Mouse (Mus musculus): ENCODE data around the gene Exoc1. TPM values are rescaled to one million over a fixed set of nuclear protein-coding genes. Genes with fewer than 3 reads are reported as not detected.

Gene Exoc1
- 92.8 and 114 TPM in 2 replicates for polyA plus RNA-seq (2012; rRNA removed)

GRCm38 (mm10) chr5:76529040-76529703 is at the start of gene Exoc1:
TSS of gene Exoc1 (plus strand) at chr5:76529311.
- peak; percentile 92 to 97 for DNase-seq (ENCODE audit: extremely low spot score in 1 of 2, low spot score in 1 of 2)

DNA sequence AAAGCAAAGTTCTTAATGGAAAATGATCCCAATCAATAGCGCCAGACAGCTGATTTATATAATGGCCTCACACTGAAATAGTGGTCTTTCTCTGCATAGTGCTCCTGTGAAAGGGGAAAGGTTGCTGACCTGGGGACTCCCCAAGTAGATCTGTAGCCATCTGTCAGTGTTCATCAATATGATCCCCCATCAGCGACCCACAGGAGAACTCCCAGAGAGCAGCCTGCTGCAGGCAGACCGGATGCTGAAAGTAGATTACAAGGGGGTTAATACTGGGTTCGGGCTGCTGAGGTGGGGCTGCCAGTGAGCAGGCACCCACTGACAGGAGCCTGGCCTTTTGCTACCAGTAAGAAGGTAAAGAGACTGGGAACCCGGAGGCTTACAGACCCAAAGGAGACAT is 45.3 kb upstream of the Exoc1 start, which contains the start of gene Gm7271:
TSS of gene Gm7271 (plus strand) at position 230 of the 400 bp plus-strand sequence.
- no peak for DNase-seq (ENCODE audit: extremely low spot score in 1 of 2, low spot score in 1 of 2)

GRCm38 (mm10) chr5:76495126-76495525 is 34.0 kb upstream of the Exoc1 start:
- DNase-seq (ENCODE audit: extremely low spot score in 1 of 2, low spot score in 1 of 2): no peak

- DNase-seq (ENCODE audit: extremely low spot score in 1 of 2, low spot score in 1 of 2): no peak
These were observed 6.7 kb upstream of the Exoc1 start for GRCm38 (mm10) chr5:76522446-76522845.

- no peak for DNase-seq (ENCODE audit: extremely low spot score in 1 of 2, low spot score in 1 of 2)
These were observed 4.5 kb upstream of the Exoc1 start for GRCm38 (mm10) chr5:76524623-76525022.

DNA sequence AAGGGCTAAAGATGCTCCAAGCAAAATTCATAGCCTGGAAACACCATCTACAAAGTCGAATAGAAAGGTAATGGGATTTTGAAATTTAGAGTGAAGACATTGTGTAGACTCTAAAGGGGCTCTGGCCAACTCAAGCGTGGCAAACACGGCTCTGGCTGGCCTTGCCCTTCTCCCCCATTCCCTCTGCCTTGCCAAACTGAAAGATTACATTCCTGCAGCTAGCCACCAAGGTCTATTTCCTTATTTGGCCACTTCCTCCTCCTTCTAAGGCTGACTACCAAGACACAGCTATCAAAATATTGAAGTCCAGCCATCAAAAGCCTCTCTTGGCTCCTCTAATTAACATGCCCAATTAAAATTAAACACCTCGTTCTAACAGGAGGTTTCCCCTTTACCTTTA is 4.0 kb upstream of the Exoc1 start:
- DNase-seq (ENCODE audit: extremely low spot score in 1 of 2, low spot score in 1 of 2): no peak

GRCm38 (mm10) chr5:76525829-76526228 is 3.3 kb upstream of the Exoc1 start:
- no peak for DNase-seq (ENCODE audit: extremely low spot score in 1 of 2, low spot score in 1 of 2)

GRCm38 (mm10) chr5:76529704-76530066 is 574 bp downstream of the Exoc1 start:
- DNase-seq (ENCODE audit: extremely low spot score in 1 of 2, low spot score in 1 of 2): no peak

GRCm38 (mm10) chr5:76533186-76533585 is 4.1 kb downstream of the Exoc1 start:
- DNase-seq (ENCODE audit: extremely low spot score in 1 of 2, low spot score in 1 of 2): peak in 1 of 2 experiments; percentile 27

DNA sequence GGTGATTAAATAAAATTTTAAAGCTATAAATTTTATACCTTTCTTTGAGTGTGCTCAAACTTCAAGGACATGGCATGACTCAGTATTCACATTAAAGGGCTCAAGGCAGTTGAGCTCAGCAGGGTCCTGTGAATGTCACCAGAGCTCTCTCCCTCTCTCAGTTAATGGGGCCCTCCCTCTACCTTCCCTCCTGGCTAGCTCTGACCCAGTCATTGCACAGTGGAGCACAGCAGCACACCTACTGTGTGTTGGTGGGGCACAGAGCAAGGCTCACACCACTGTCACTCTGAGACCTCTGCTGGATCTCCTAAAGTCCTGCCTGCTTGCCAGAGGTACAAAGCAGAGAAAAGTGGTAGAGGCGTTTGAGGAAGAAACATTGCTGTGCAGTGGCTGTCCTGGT is 7.1 kb downstream of the Exoc1 start:
- no peak for DNase-seq (ENCODE audit: extremely low spot score in 1 of 2, low spot score in 1 of 2)

DNA sequence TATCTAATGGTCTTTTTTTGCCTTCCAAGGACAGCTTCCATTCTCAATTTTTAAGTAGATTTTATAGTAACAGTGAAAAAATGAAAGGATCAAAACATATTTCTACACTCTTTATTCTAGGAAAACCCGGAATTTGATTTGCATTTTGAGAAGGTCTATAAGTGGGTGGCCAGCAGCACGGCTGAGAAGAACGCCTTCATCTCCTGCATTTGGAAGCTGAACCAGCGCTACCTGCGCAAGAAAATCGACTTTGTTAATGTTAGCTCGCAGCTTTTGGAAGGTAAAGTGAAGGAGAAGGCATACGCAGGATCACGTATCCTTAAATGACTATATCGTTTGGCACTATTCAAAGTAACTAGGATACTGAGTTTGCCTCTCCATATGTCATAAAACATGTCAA is 8.5 kb downstream of the Exoc1 start:
- DNase-seq (ENCODE audit: extremely low spot score in 1 of 2, low spot score in 1 of 2): peak in 1 of 2 experiments; percentile 61

- peak; percentile 30 to 82 for DNase-seq (ENCODE audit: extremely low spot score in 1 of 2, low spot score in 1 of 2)
These were observed 11.1 kb downstream of the Exoc1 start for GRCm38 (mm10) chr5:76540181-76540580.

GRCm38 (mm10) chr5:76540842-76541241 is 11.7 kb downstream of the Exoc1 start:
- peak in 1 of 2 experiments; percentile 33 for DNase-seq (ENCODE audit: extremely low spot score in 1 of 2, low spot score in 1 of 2)

- DNase-seq (ENCODE audit: extremely low spot score in 1 of 2, low spot score in 1 of 2): no peak
These were observed 14.1 kb downstream of the Exoc1 start for GRCm38 (mm10) chr5:76543200-76543599.

- no peak for DNase-seq (ENCODE audit: extremely low spot score in 1 of 2, low spot score in 1 of 2)
These were observed 21.3 kb downstream of the Exoc1 start for GRCm38 (mm10) chr5:76550426-76550825.

DNA sequence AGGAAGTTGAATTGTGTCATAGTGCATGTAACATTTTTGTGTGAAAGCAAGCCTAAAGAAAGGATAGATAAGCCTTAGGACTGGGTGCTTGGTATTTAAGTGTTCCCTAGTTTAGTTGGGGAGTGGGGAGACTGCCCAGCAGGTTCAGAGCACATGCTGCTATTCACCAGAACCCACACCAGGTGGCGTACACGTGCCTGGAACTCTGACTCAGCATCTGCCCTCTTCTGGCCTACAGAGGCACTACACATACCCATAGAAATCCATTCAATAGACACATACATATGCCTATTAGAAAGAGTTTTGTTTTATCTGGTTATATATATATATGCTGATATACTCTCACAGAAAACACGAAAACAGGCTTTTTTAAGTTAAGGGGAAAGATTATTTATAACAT is 36.2 kb downstream of the Exoc1 start:
- peak; percentile 20 to 74 for DNase-seq (ENCODE audit: extremely low spot score in 1 of 2, low spot score in 1 of 2)

DNA sequence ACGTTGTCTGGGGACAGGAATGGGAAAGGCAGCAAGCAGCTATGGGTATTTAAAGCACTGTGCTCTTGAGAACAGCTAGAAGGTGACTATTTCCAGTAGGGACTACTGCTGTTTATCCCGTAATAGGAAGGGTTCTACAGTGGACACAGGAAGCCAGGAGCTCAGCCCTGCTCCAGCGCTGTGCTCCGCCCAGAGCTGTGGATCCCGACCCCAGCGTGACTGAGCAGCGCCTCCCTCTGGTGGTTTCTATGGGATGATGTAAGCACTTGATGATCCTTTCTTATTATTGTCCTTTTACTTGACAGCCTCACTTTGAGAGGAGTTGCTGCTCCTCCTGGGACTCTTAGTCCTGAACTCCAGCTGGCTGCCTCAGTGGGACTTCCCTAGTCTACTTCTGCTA is 45.1 kb downstream of the Exoc1 start:
- no peak for DNase-seq (ENCODE audit: extremely low spot score in 1 of 2, low spot score in 1 of 2)

- no peak for DNase-seq (ENCODE audit: extremely low spot score in 1 of 2, low spot score in 1 of 2)
These were observed 47.9 kb downstream of the Exoc1 start for GRCm38 (mm10) chr5:76577026-76577425.

- DNase-seq (ENCODE audit: extremely low spot score in 1 of 2, low spot score in 1 of 2): no peak
These were observed 56.3 kb downstream of the Exoc1 start for GRCm38 (mm10) chr5:76585378-76585777.

- peak; percentile 45 to 82 for DNase-seq (ENCODE audit: extremely low spot score in 1 of 2, low spot score in 1 of 2)
These were observed 59.6 kb downstream of the Exoc1 start, which contains the start of gene Cep135 for GRCm38 (mm10) chr5:76588551-76589283. TSS of gene Cep135 (plus strand) at chr5:76588698.

DNA sequence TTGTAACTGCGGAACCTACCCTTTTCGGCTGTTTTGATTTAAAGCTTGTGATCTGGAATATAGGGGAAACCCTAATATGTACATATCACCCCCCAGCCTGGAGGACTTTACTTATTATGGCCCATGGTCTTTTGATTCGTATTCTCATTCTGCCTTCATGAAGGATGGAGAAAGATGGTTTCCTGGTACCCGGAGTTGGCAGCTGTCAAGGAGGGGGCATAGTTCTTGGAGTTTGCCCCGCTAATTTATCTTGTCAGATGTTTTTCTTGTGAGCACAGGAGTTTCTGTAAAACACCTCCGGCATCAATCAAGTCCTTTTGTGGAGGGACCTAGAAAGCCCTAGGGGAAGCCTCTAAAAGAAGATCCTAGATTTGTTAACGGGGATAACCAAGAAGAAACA is 60.2 kb downstream of the Exoc1 start:
- no peak for DNase-seq (ENCODE audit: extremely low spot score in 1 of 2, low spot score in 1 of 2)

- no peak for DNase-seq (ENCODE audit: extremely low spot score in 1 of 2, low spot score in 1 of 2)
These were observed 60.9 kb downstream of the Exoc1 start for GRCm38 (mm10) chr5:76590009-76590408.
